Mouse (Mus musculus) megakaryocyte, adult 5-6 weeks (primary cell): ENCODE measurements at regions not wholly inside any gene's neighbourhood (a gene's known extent, or its start where the extent isn't known, plus 50 kb on each side); places are given as distances from the start of the nearest gene placed in this dataset.

Experiments
- ATAC-seq: 2 replicates; pipeline ENCODE4 v1.8.0; 2016; ENCODE audit warnings: mild to moderate bottlenecking, inconsistent platforms; ENCODE audit not compliant: poor library complexity, severe bottlenecking

- peak; percentile 75 for ATAC-seq
Observed at GRCm38 (mm10) chr19:32881443-32881842, 124.1 kb downstream of the Pten start.

GRCm38 (mm10) chr19:32884279-32884678 lies 127.0 kb downstream of the Pten start:
- ATAC-seq: no peak

- no peak for ATAC-seq
Observed at GRCm38 (mm10) chr19:32885481-32886131, 128.3 kb downstream of the Pten start.

- peak; percentile 82 for ATAC-seq
Observed at GRCm38 (mm10) chr19:32887190-32887589, 129.9 kb downstream of the Pten start.

GRCm38 (mm10) chr19:32888616-32889305 lies 131.5 kb downstream of the Pten start:
- no peak for ATAC-seq

GRCm38 (mm10) chr19:32890801-32891200 lies 133.5 kb downstream of the Pten start:
- ATAC-seq: no peak

GRCm38 (mm10) chr19:32892469-32892868 lies 135.2 kb downstream of the Pten start:
- ATAC-seq: no peak

GRCm38 (mm10) chr19:32903454-32904108 lies 146.3 kb downstream of the Pten start:
- ATAC-seq: peak; percentile 84

- ATAC-seq: peak; percentile 16
Observed at GRCm38 (mm10) chr19:32904517-32904916, 147.2 kb downstream of the Pten start.

- peak; percentile 61 for ATAC-seq
Observed at GRCm38 (mm10) chr19:32905901-32906431, 148.7 kb downstream of the Pten start.

- ATAC-seq: no peak
Observed at GRCm38 (mm10) chr19:32906820-32907219, 149.5 kb downstream of the Pten start.

GRCm38 (mm10) chr19:32910050-32910462 lies 152.8 kb downstream of the Pten start:
- ATAC-seq: no peak

- no peak for ATAC-seq
Observed at GRCm38 (mm10) chr19:32912323-32912722, 155.0 kb downstream of the Pten start.

GRCm38 (mm10) chr19:32916507-32917280 lies 159.4 kb downstream of the Pten start:
- ATAC-seq: no peak

GRCm38 (mm10) chr19:32921021-32921420 lies 163.7 kb downstream of the Pten start:
- no peak for ATAC-seq

GRCm38 (mm10) chr19:32923911-32924310 lies 166.6 kb downstream of the Pten start:
- ATAC-seq: no peak

GRCm38 (mm10) chr19:32925628-32926505 lies 168.6 kb downstream of the Pten start:
- peak; percentile 24; the same call in 1 of the 2 replicates for ATAC-seq

GRCm38 (mm10) chr19:32926571-32926970 lies 169.3 kb downstream of the Pten start:
- ATAC-seq: peak; percentile 91

GRCm38 (mm10) chr19:32933676-32934075 lies 176.4 kb downstream of the Pten start:
- ATAC-seq: no peak

- ATAC-seq: peak; percentile 92
Observed at GRCm38 (mm10) chr19:32935638-32936037, 178.3 kb downstream of the Pten start.
